Mouse (Mus musculus) intestine, postnatal 0 days (tissue): ENCODE results near the gene Secisbp2. TPM values are rescaled to one million over a fixed set of nuclear protein-coding genes. Genes with fewer than 3 reads are reported as not detected.

ENCODE experiments used
- ATAC-seq: fragments of 200-750 bp; cut with Nextera tagmentation; 2 replicates; pipeline ENCODE4 v1.8.0; 2017; ENCODE audit warnings: mild to moderate bottlenecking, moderate TSS enrichment, moderate library complexity
- H3K27ac ChIP-seq: fragments of 300-500 bp; sonication (generic); 2 replicates; pipeline ENCODE4 v1.5.1; 2014; ENCODE audit warnings: mild to moderate bottlenecking, low read depth, low read length, moderate library complexity
- H3K27me3 ChIP-seq: fragments of 300-500 bp; sonication (generic); replicated peaks from 2 replicates; pipeline ENCODE4 v1.6.1; 2014; ENCODE audit warnings: low read length, mixed read lengths; ENCODE audit not compliant: control insufficient read depth, insufficient read depth
- H3K36me3 ChIP-seq: fragments of 300-500 bp; sonication (generic); 2 replicates; pipeline ENCODE4 v1.6.1; 2014; ENCODE audit warnings: mild to moderate bottlenecking, moderate library complexity; ENCODE audit not compliant: control insufficient read depth, insufficient read depth
- H3K4me1 ChIP-seq: fragments of 300-500 bp; sonication (generic); replicated peaks from 2 replicates; pipeline ENCODE4 v1.6.1; 2014; ENCODE audit warnings: antibody characterized with exemption, low read length, mixed read lengths; ENCODE audit not compliant: control insufficient read depth, insufficient read depth
- H3K4me2 ChIP-seq: fragments of 300-500 bp; sonication (generic); replicated peaks from 2 replicates; pipeline ENCODE4 v1.6.1; 2014; ENCODE audit warnings: low read depth, mild to moderate bottlenecking, moderate library complexity
- H3K4me3 ChIP-seq: fragments of 300-500 bp; sonication (generic); 2 replicates; pipeline ENCODE4 v1.5.1; 2014; ENCODE audit warnings: low read depth, low read length
- H3K9ac ChIP-seq: fragments of 300-500 bp; sonication (generic); 2 replicates; pipeline ENCODE4 v1.6.1; 2014; ENCODE audit warnings: mild to moderate bottlenecking, low read depth, low read length
- H3K9me3 ChIP-seq: fragments of 300-500 bp; sonication (generic); 2 replicates; pipeline ENCODE4 v1.6.1; 2016; ENCODE audit warnings: mixed run types; ENCODE audit not compliant: control insufficient read depth
- CTCF ChIP-seq: sonication (generic); IDR thresholded peaks from 2 replicates; pipeline ENCODE4 v1.5.1; 2016; ENCODE audit warnings: low read depth, mild to moderate bottlenecking, control low read depth, antibody characterized with exemption, moderate library complexity
- WGBS: fragments of 180-500 bp; shearing (Covaris S2); extraction: QIAGEN DNeasy Blood & Tissue Kit; methylation state at CpG from one replicate; pipeline ENCODE4 v1.1.7; 2014; 5-methylcytosine and 5-hydroxymethylcytosine counted together
- polyA plus RNA-seq: library from polyadenylated mRNA; unstranded; fragments of >200 nt; fragmentation: Nextera tagmentation; extraction: Ambion mirVana; gene quantifications from 2 replicates; pipeline ENCODE4 v1.2.1, GENCODE M21; 2015

Gene Secisbp2
- polyA plus RNA-seq, 1 experiment from 2014 or later: 20.2 TPM

DNA sequence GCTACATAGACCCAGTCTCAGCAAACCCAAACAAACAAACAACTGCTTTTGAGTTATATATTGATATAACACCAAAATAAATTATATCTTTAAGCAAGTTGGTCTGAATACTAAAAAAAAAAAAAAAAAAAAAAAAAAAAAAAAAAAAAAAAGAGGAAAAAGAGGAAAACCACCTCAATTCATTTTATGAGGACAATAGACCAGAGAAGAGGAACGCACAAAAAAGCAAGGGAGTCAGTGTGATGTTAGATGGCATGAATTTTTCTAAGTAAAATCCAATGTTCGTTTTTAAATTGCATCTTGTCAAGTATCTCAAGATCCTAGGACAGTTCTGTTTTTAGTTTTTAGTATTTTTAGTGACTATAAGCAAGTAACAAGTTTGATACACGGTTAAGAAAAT, 10.1 kb upstream of the Secisbp2 start:
- 88% methylated on average over 3 of the region's 3 CpGs for WGBS
- no peaks in the 10 kb centered on the region for H3K9me3 ChIP-seq
- H3K4me3 ChIP-seq: no peak overlapping the region
- H3K27me3 ChIP-seq: no peaks in the 10 kb centered on the region
- H3K9ac ChIP-seq: no peak overlapping the region
- no peak overlapping the region; the same call in 1 of the 2 replicates for H3K4me2 ChIP-seq
- no peak for TF ChIP-seq CTCF
- no peaks in the 10 kb centered on the region for H3K4me1 ChIP-seq
- ATAC-seq: no peak
- H3K36me3 ChIP-seq: no peaks in the 10 kb centered on the region
- H3K27ac ChIP-seq: no peak overlapping the region

- peak overlapping the region; percentile 55 for H3K4me2 ChIP-seq
- ATAC-seq: peak; percentile 26
- WGBS: 20% methylated on average over 11 of the region's 11 CpGs
Measured at GRCm38 (mm10) chr13:51642171-51642778, 9.2 kb upstream of the Secisbp2 start.

DNA sequence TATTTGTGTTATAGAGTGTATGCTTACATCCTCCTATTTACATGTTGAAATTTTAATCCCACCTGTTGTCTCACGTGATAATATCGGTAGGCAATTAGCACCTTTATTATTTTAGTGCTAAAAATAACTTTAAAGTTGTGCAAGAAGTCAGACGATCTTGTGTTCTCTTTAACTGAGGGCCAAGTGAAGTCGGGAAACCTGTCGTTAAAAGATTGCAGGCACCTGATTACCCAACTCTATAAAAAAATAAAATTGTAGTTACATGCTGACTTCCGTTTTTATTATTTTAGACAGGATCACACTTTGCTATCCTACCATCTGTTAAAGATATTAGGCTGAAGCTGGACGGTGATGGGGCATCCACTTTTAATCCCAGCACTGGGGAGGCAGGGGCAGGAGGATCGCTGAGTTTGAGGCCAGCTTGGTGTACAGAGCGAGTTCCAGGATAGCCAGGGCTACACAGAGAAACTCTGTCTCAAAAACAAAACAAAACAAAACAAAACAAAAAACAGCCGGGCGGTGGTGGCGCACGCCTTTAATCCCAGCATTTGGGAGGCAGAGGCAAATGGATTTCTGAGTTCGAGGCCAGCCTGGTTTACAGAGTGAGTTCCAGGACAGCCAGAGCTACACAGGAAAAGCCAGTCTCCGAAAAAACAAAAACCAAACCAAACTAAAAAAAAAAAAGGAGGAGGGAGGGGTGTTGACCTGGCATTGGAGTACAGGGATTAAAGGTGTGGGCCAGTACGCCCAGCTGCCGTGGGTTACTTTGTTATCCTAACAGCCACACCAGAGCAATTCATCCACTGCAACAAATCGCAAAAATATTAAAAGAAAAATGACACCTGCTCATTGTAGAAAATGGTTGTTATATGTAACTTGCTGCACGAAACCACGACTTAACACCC, 7.3 kb upstream of the Secisbp2 start:
- peak overlapping the region; percentile 53; the same call in 1 of the 2 replicates for H3K9ac ChIP-seq
- ATAC-seq: no peak
- WGBS: 36% methylated on average over 20 of the region's 20 CpGs

More at GRCm38 (mm10) chr13:51642171-51642778, 9.2 kb upstream of the Secisbp2 start:
- H3K4me1 ChIP-seq: no peaks in the 10 kb centered on the region
- no peaks in the 10 kb centered on the region for H3K27me3 ChIP-seq
- H3K9me3 ChIP-seq: no peaks in the 10 kb centered on the region
- no peaks in the 10 kb centered on the region for H3K36me3 ChIP-seq
- H3K4me3 ChIP-seq: peak overlapping the region; percentile 23
- no peak overlapping the region for H3K9ac ChIP-seq
- peak overlapping the region; percentile 57 for H3K27ac ChIP-seq
- TF ChIP-seq CTCF: peak; percentile 57

GRCm38 (mm10) chr13:51644829-51645789, 6.4 kb upstream of the Secisbp2 start, which contains the start of gene Cks2:
Gene Cks2, plus strand, starts transcription at chr13:51645232.
- Histone ChIP-seq H3K27ac (peak within 1 kb of the TSS; percentile 94), H3K27me3 (no peaks in the 10 kb centered on the region), H3K4me1 (no peaks in the 10 kb centered on the region), H3K4me2 (peak within 1 kb of the TSS; percentile 76), H3K4me3 (peak within 1 kb of the TSS; percentile 94), H3K36me3 (no peaks in the 10 kb centered on the region; the same call in 1 of the 2 replicates), H3K9ac (peak within 1 kb of the TSS; percentile 80), H3K9me3 (no peaks in the 10 kb centered on the region)
- WGBS: under 1% methylated on average over 83 of the region's 83 CpGs
- peak; percentile 94 for ATAC-seq
- TF ChIP-seq CTCF: peak; percentile 25; the same call in 1 of the 2 replicates

More for the DNA sequence above, 7.3 kb upstream of the Secisbp2 start:
- peak overlapping the region; percentile 41; the same call in 1 of the 2 replicates for H3K27ac ChIP-seq
- H3K4me2 ChIP-seq: peak overlapping the region; percentile 76
- no peak for TF ChIP-seq CTCF
- H3K9me3 ChIP-seq: no peaks in the 10 kb centered on the region
- H3K4me1 ChIP-seq: no peaks in the 10 kb centered on the region
- H3K27me3 ChIP-seq: no peaks in the 10 kb centered on the region
- H3K4me3 ChIP-seq: peak overlapping the region; percentile 94
- H3K36me3 ChIP-seq: no peaks in the 10 kb centered on the region

- peak; percentile 23; the same call in 1 of the 2 replicates for ATAC-seq
- Histone ChIP-seq H3K27me3 (no peaks in the 10 kb centered on the region), H3K9ac (peak overlapping the region; percentile 80), H3K36me3 (no peaks in the 10 kb centered on the region; the same call in 1 of the 2 replicates), H3K9me3 (no peaks in the 10 kb centered on the region), H3K4me1 (no peaks in the 10 kb centered on the region), H3K4me2 (peak overlapping the region; percentile 76), H3K27ac (peak overlapping the region; percentile 94), H3K4me3 (peak overlapping the region; percentile 94)
- no peak for TF ChIP-seq CTCF
- under 1% methylated on average over 7 of the region's 7 CpGs for WGBS
Measured at GRCm38 (mm10) chr13:51645872-51646271, 5.6 kb upstream of the Secisbp2 start.
